Mouse (Mus musculus) ES-E14 (cell line): ENCODE measurements at regions not wholly inside any gene's neighbourhood (a gene's known extent, or its start where the extent isn't known, plus 50 kb on each side); places are given as distances from the start of the nearest gene placed in this dataset.

Experiments used
- DNase-seq: peaks from one replicate; pipeline ENCODE4 v3.0.0-alpha.2; 2013; ENCODE audit warnings: low read depth, low spot score
- H3K27ac ChIP-seq: 2 replicates; pipeline ENCODE4 v1.5.1; 2012; ENCODE audit warnings: low read depth, mild to moderate bottlenecking, low read length, moderate library complexity, mixed read lengths; ENCODE audit not compliant: poor library complexity, insufficient read depth, severe bottlenecking
- H3K36me3 ChIP-seq: 2 replicates; pipeline ENCODE4 v1.6.1; 2012; ENCODE audit warnings: mild to moderate bottlenecking, low read length, moderate library complexity, mixed read lengths; ENCODE audit not compliant: control insufficient read depth, poor library complexity, insufficient read depth, severe bottlenecking
- H3K4me1 ChIP-seq, 2 experiments: fragments of 150-350 bp in 1 of 2; sonication (generic) in 1 of 2; 2 replicates each; pipeline ENCODE4 v1.6.1; 2012; ENCODE audit warnings: low read length in 2 of 2, mild to moderate bottlenecking in 1 of 2, mixed read lengths in 1 of 2; ENCODE audit not compliant: control insufficient read depth in 2 of 2, insufficient read depth in 2 of 2, poor library complexity in 1 of 2
- H3K4me3 ChIP-seq, 2 experiments: fragments of 150-350 bp in 1 of 2; sonication (generic) in 1 of 2; 2 replicates each; pipeline ENCODE4 v1.5.1; 2012; ENCODE audit warnings: low read length in 2 of 2, low read depth in 1 of 2, mild to moderate bottlenecking in 1 of 2, mixed read lengths in 1 of 2; ENCODE audit not compliant: insufficient read depth in 1 of 2, poor library complexity in 1 of 2, severe bottlenecking in 1 of 2
- H3K9ac ChIP-seq: 2 replicates; pipeline ENCODE4 v1.6.1; 2012; ENCODE audit warnings: low read depth, mild to moderate bottlenecking, low read length, mixed read lengths; ENCODE audit not compliant: poor library complexity, insufficient read depth, severe bottlenecking
- H3K9me3 ChIP-seq: fragments of 150-350 bp; sonication (generic); 2 replicates; pipeline ENCODE4 v1.6.1; 2012; ENCODE audit warnings: low read depth, mild to moderate bottlenecking, low read length; ENCODE audit not compliant: control insufficient read depth, insufficient read depth
- CHD2 ChIP-seq: IDR thresholded peaks from 2 replicates; pipeline ENCODE4 v1.6.1; 2014; ENCODE audit warnings: mild to moderate bottlenecking, low read depth, low read length, inconsistent platforms
- HCFC1 ChIP-seq: IDR thresholded peaks from 2 replicates; pipeline ENCODE4 v1.6.1; 2012; ENCODE audit warnings: low read length, inconsistent platforms, borderline replicate concordance; ENCODE audit not compliant: insufficient read depth
- MAFK ChIP-seq: IDR thresholded peaks from 2 replicates; pipeline ENCODE4 v1.6.1; 2014; ENCODE audit warnings: mild to moderate bottlenecking, low read depth, low read length, inconsistent platforms; ENCODE audit not compliant: insufficient read depth
- ZC3H11A ChIP-seq: IDR thresholded peaks from 2 replicates; pipeline ENCODE4 v1.6.1; 2012; ENCODE audit warnings: low read depth, mild to moderate bottlenecking, inconsistent platforms, low read length, borderline replicate concordance
- ZNF384 ChIP-seq: IDR thresholded peaks from 2 replicates; pipeline ENCODE4 v1.6.1; 2012; ENCODE audit warnings: low read depth, low read length, inconsistent platforms
- in situ Hi-C, 2 experiments: fragments of 600-800 bp; cut with MboI; formaldehyde crosslinking; loops; one replicate each; pipeline ENCODE4 v1.15.1; 2025; ENCODE audit warnings: low sequenced_read_pairs in 2 of 2, inconsistent platforms in 1 of 2; ENCODE audit not compliant: unreplicated experiment in 2 of 2

DNA sequence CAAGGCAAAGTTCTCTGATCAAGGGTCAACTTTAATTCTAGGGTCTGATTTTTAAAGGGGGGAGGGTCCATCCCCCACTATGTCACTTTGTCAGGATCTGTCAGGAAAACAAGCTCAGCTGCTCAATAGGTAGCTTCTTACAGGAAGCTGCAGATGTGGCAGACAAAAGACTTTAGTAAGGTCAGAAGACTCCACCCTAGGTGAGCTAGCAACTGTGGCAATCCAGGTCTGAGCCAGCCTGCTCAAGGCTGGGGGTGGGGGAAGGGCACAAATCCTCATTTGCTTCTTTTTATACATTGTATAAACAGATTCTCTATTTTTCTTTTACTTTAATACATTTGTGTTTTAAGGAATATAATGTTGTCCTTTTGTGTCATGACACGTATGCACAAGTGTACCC, 1242.3 kb downstream of the Hace1 start:
- TF ChIP-seq ZC3H11A (no peak), ZNF384 (no peak), HCFC1 (no peak), MAFK (no peak), CHD2 (0 out of 2 replicates have a peak, but pooled peaks have one; percentile 25)
- Histone ChIP-seq H3K9ac (peak overlapping the region; percentile 43; the same call in 1 of the 2 replicates), H3K4me3 (peak overlapping the region; percentile 37 to 57), H3K4me1 (peaks cover 0 to 11% of the 10 kb centered on the region in 2 experiments; a peak in 2 of 4 replicates), H3K9me3 (no peaks in the 10 kb centered on the region), H3K36me3 (no peaks in the 10 kb centered on the region), H3K27ac (peak overlapping the region; percentile 87; the same call in 1 of the 2 replicates)
- peak; percentile 36 for DNase-seq
- in situ Hi-C loops: no loop called here

DNA sequence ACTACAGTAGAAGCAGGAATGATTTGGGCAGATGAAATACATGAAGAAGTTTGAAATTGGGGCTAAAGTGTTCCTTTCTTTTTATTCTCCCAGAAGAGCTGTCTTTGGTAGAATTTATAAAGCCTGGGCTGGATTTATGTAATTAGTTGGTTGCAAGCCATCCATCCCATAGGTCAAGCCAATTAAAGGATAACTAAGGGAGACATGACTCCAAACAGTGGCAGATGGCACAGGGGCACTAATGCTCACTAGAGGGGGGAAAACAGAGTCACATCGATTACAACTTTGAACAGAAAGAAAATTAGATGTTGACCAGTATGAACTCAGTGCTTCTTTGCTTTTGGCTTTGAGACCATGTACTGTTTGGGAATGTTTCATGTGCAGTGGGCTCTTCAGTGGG, 1246.2 kb downstream of the Hace1 start:
- in situ Hi-C loops: no loop called here
- no peak overlapping the region for H3K9ac ChIP-seq
- no peak for DNase-seq
- H3K4me1 ChIP-seq: peaks cover 0 to 11% of the 10 kb centered on the region in 2 experiments; a peak in 1 of 4 replicates
- no peaks in the 10 kb centered on the region for H3K36me3 ChIP-seq
- H3K4me3 ChIP-seq: no peak overlapping the region
- no peaks in the 10 kb centered on the region for H3K9me3 ChIP-seq
- TF ChIP-seq ZC3H11A: no peak
- TF ChIP-seq HCFC1: no peak
- TF ChIP-seq MAFK: no peak
- TF ChIP-seq ZNF384: no peak
- TF ChIP-seq CHD2: no peak
- H3K27ac ChIP-seq: no peak overlapping the region

DNA sequence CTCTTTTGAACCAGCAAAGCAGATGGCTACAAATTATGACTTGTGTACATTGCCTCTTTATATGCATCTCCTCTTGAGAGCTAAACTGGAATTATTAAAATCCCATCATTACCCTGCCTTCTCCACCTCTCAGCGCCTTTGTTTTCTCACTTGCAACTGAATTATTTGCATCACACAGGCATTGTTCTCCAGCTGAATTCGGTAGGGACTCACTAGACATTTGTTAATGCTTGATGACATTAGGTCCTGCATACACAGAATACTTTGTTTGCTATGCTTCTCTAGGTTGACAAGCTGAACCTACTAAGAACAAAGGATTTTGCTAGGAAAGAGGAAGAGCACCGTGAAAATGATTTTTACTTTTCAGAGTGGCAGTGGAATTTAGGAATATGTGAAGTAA, 1248.4 kb downstream of the Hace1 start:
- no peak overlapping the region for H3K4me3 ChIP-seq
- H3K27ac ChIP-seq: no peak overlapping the region
- in situ Hi-C loops: no loop called here
- peaks cover 0 to 4% of the 10 kb centered on the region in 2 experiments; a peak in 1 of 4 replicates for H3K4me1 ChIP-seq
- no peaks in the 10 kb centered on the region for H3K36me3 ChIP-seq
- H3K9ac ChIP-seq: no peak overlapping the region
- H3K9me3 ChIP-seq: no peaks in the 10 kb centered on the region
- TF ChIP-seq CHD2 (no peak), ZNF384 (no peak), MAFK (no peak)
- no peak for DNase-seq

DNA sequence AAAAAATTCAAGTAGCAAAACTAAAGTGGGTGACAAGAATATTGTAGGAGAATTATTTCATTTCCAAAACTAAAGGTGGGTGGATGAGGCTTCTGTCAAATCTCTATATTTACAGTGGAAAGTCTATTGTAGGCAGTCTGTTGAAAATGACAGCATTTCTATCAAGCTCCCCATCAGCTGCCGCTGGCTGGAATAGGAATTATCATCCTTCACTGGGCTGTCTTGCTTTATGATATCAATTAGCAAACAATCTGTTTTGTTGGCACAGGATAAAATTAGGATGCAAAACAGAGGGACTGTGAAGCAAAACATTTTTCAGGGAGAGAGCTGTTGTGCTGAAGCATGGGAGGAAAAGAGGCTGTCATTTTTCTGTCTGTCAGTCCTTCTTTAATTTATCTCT, 1249.0 kb downstream of the Hace1 start:
- H3K9ac ChIP-seq: no peak overlapping the region
- TF ChIP-seq HCFC1 (no peak), ZC3H11A (no peak), CHD2 (no peak), ZNF384 (no peak), MAFK (no peak)
- no peaks in the 10 kb centered on the region for H3K9me3 ChIP-seq
- H3K4me1 ChIP-seq: 0 out of 4 replicates have a peak, but pooled peaks cover 0 to 2% of the 10 kb centered on the region in 2 experiments
- H3K36me3 ChIP-seq: no peaks in the 10 kb centered on the region
- DNase-seq: no peak
- H3K27ac ChIP-seq: no peak overlapping the region
- no peak overlapping the region for H3K4me3 ChIP-seq
- in situ Hi-C loops: no loop called here
